Mouse (Mus musculus): ENCODE results near the gene Fdxr.

DNA sequence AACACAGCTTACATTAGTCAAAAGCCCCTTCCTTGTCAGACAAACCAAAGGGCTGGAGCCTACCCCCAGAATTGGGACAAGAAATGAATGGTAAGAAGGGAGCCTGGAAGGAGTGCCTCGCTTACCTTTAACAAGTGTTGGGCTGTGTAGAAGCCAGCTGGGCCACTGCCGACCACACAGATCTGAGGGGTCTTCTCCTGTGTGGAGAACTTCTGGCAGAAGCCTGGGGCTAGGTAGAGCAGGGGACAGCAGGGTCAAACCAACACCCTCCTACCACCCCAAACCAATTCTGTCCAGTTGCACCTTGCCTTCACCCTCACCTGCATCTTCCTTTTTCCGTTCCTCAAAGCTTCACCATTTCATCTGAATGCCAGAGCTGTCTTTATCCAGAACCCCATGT is 896 bp downstream of the Fdxr start:
- TF ChIP-seq POLR2A (IDR thresholded peaks at IDR 0.05; ENCODE audit: low read depth, low read length): no peak
- TF ChIP-seq CTCF (IDR thresholded peaks at IDR 0.05; ENCODE audit: extremely low read depth, insufficient read length, insufficient replicate concordance, low read depth, low read length): no peak

Data from small intestine, adult 2 months (tissue).